Mouse (Mus musculus): Measurements from ENCODE around the gene Rab3gap2. TPM values are rescaled to one million over a fixed set of nuclear protein-coding genes. Genes with fewer than 3 reads are reported as not detected.

Gene Rab3gap2
- total RNA-seq, 2 experiments from 2014 or later, result 21.5 to 22.7 TPM

DNA sequence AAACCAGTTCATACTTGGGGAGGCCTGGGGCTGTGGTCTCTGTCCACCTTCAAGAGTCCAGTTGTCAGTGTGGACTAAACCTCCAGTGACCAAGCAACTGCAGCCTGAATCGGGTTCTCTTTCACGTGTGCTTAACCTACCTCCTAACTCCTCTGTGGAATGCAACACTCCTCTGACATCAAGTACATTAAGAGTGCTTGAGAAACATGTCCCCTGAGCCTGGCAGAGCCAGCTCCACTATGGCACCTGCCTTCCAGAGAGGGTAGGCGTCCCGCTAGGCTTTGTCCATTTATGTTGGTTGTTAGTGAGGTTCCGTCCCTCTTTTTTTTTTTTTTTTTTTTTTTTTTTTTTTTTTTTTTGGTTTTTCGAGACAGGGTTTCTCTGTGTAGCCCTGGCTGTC is 23.0 kb downstream of the Rab3gap2 start:
- DNase-seq, result no peak

DNA sequence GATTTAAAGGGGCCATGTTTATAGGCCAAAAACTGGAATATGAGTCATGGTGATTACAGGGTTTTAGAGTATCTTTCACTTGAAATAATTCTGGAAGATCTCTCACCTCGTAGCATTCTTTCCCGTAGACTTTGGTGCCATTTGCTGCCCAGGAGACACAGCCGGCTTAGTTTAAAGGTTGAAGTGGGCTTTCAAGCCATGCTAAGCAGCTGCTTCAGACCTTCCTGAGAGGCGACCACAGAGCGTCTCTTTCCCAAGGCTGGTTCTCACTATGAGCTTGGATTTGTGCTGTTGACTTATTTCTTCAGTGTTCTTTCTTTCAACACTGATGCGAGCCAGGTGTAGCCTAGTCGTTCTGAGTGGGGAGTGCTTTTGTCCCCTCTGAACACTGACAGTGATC is 23.8 kb downstream of the Rab3gap2 start:
- no peak for DNase-seq

DNA sequence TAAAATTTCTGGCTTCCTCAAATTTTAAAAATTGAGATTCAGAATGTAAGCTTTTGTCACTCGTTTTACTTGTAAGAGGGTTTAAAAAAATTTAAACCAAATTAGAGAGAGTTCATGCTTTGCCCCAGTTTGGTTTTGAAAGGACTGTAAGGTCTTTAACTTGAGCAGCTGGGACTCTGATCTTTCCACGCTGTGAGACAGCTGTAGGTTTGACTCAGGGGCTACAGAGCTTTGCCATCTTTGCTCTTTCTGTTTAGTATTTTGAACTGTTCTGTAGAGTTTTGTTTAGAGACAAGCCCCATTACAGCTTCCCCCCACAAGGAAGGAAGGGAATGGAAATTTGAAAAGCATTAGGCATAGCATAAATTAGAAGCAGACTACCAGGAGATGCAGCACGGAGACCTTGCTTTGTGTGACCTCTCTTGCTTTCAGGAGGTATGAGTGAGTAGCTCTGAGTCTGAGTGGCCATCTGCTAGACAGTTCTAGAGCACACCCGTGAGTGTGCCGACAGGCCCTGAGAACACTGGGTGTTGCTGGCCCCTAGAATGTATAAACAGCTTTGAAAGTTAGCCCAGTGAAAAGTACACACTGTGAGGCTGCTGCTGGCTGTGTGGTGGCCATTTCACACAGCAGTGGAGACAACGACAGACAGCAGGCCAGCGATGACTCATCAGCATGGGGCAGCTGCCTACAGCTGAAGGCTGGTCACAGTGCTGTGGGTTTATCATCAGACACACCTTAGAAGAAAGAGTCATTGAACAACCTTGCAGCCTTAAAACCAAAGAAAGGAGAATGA is 25.7 kb downstream of the Rab3gap2 start:
- DNase-seq, result peak; percentile 38 to 47

GRCm38 (mm10) chr1:185235837-185236236 is 31.9 kb downstream of the Rab3gap2 start:
- DNase-seq, result no peak

- no peak for DNase-seq
These were observed 32.6 kb downstream of the Rab3gap2 start for GRCm38 (mm10) chr1:185236530-185236929.

GRCm38 (mm10) chr1:185243013-185243412 is 39.1 kb downstream of the Rab3gap2 start:
- no peak for DNase-seq

DNA sequence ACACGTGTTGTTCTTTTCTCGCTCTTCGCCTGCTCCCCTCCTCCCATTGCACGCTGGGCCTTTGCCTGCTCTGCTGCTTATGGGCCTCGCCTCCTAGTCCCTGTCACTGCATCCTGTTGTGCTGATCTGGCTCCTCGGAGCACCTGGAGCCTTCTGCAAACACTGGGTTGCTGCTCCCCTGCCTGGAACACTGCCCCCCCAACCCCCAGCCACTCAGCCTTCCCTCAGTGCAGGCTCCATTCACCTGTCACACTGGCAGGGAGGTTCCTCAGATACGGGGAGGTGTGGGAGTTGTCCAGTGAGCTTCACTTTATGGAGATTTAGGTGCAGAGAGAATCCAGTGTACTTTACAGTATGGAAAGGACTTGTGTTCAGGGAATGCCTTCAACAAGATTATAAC is 41.5 kb downstream of the Rab3gap2 start:
- DNase-seq, result no peak

DNA sequence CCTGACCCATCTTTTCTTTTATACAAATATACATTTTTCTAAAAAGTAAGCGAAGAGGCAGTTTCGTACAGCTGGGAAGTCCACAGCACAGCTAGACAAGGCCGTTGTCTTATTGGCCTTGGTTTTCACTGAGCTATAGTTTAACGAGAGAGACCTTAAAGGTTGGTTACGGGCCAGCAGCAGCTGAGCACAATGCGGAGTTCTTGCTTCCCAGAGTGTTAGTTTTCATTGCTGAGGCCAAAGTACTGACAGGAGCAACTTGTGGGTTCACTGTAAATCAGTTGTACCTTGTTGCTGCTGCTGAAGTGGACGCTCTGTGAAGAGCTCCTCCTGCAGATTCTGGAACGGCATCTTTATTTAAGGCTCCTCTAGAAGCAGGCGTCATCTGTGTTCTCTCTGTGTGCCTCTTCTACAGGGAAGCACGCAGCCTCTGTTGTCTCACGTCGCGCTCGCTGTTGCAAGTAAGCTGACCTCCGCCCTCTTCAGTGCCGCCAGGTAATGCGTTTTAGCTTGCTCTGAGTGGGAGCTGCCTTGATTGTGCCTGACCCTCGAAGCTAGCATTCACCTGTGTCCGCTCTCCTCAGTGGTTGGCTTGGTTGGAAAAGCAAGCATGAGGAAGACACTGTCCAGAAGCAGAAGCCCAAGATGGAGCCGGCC is 43.6 kb downstream of the Rab3gap2 start:
- DNase-seq, result no peak

- DNase-seq, result peak in 1 of 2 experiments; percentile 7
These were observed 44.8 kb downstream of the Rab3gap2 start for GRCm38 (mm10) chr1:185248728-185249127.

DNA sequence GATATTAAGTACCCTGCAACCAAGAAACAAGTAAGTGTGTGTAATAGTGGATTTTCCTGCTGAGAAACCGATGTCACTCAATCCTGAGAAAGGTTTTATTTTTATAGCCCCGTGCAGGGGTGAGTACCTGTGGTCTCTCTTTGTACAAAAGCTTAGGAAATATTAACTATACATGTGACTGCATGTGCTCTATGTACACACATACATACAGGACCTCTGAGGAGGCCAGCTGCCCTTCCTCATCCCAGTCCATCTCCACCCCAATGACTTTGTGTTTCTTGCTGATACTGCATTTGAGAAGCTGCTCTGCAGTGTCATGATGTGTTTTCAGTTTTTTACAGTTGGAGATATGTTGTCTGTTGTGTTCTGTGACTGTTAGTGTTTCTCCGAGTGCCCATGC is 48.4 kb downstream of the Rab3gap2 start:
- DNase-seq, result no peak

DNA sequence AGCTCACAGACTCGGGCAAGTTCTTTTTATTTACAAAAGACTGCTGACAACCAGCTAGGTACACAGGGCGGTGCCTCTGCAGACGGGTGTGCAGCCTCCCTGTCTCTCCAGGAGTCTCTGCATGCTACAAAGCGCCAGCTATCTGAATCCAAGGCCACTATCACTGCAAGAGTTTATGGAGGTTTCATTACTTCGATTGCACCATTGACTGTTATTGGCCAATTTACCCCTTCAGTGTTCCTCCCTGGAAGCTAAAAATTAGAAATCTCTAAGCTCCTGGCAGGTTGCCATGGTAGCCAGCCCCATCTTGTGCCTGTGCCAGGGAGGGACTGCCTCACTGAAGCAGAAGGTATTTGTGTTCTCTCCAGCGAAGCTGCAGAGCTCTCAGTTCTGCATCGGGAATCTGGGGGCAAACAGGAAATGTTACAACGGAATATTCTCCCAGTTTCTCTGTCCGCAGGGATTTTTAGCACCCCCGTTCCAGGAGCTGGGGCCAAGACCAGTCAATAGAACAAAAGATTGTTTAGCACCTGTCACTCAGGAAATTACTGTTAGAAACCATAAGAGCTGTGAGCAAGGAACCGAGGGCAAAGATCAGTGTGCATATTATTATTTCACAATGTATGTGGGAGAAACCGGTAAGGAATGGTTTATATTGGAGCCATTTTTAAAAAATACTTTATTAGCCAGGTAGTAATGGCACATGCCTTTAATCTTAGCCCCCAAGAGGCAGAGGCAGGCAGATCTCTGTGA is 49.4 kb downstream of the Rab3gap2 start:
- peak in 1 of 2 experiments; percentile 17 for DNase-seq

DNA sequence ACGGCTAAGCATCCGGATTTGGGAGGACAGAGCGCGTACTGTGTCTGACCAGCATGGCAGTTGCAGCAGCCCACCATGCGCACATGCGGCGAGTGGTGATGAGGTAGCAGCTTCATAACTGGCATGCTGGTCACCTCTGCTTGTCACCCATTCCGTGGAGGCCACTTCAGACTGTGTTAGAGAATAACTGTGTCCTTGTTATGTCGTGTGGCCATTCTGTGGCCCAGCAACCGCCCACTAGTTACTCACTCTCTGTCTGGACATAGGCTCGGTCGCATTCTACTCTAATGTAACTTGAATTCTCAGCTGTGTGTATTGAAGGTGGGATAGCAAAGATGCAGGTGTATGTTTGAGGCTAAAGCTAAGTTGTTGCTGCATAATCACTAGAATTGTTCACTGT is 51.4 kb downstream of the Rab3gap2 start:
- no peak for DNase-seq

- peak in 1 of 2 experiments; percentile 30 for DNase-seq
These were observed 52.8 kb downstream of the Rab3gap2 start for GRCm38 (mm10) chr1:185256753-185257152.

GRCm38 (mm10) chr1:185262565-185262964 is 58.6 kb downstream of the Rab3gap2 start:
- DNase-seq, result no peak

DNA sequence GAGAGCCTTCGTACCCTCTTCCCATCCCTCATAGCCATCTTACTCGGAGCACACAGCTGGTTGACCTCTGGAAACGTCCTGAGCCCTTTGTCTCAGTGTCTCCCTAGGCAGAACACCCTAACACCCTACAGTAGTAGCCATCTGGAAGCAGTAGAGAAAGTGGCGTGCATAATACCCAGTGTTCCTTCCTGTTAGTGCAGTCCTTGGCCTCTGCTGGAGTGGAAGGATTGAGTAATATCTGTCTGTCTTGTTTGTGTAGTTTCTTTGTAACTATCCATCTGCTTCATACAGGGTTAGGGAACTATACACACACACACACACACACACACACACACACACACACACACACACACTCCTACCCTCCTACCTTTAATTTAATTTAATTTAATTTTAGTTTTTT is 64.8 kb downstream of the Rab3gap2 start:
- DNase-seq, result no peak

- DNase-seq, result no peak
These were observed 66.6 kb downstream of the Rab3gap2 start for GRCm38 (mm10) chr1:185270403-185271097.

GRCm38 (mm10) chr1:185271373-185271772 is 67.5 kb downstream of the Rab3gap2 start:
- no peak for DNase-seq

DNA sequence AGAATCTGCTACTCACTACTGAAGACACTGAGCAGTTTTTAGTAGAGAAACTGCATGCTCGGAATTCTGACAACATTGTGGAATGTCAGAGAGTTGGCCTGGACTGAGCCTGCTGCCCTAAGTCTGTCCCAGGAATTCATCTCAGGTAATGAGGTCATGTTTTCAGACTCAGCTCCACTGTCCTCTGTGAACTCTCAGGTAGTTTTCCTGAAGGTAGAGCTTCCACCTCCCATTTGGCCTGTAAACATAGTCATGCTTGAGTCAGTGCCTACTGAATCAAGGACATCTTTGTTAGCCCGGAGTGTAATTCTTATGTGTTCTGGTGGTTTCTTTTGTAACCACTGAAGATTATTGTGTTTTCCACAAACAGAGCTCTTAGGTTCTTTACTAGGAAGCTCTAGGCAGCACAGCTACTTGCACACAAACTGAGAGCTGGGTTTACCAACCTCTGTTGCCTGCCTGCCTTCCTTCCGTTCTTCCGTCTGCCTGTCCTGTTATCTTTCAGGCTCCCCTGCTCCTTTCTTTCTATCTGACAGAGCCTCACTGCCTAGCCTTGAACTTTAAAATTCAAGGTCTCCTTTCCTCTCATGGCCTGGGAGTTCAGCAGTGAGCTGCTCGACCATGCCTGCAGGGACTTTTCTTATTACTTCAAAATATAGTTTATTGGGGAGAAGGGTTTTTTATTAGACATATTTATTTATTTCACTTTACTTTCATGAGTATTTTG is 71.1 kb downstream of the Rab3gap2 start:
- no peak for DNase-seq

GRCm38 (mm10) chr1:185275976-185276375 is 72.1 kb downstream of the Rab3gap2 start:
- no peak for DNase-seq

DNA sequence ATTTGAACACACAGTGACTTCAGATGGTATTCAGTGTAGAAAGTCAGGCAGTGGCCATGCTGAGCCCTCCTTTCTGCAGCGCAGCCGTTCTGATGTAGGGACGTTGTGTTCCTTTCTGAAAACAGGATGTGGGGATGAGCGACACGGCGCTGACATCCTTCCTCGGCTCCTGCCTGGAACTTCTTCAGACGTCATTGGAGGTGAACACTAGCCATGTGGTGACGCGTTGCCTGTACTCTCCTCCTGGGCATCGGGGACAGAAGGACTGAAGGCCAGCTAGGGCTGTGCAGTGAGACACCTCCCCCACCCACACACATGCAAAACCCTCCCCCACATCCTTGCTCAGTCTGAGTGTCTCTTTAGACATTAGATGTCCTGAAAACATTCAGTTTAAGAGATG is 73.1 kb downstream of the Rab3gap2 start:
- DNase-seq, result peak in 1 of 2 experiments; percentile 44

GRCm38 (mm10) chr1:185279288-185279687 is 75.4 kb downstream of the Rab3gap2 start:
- no peak for DNase-seq

DNA sequence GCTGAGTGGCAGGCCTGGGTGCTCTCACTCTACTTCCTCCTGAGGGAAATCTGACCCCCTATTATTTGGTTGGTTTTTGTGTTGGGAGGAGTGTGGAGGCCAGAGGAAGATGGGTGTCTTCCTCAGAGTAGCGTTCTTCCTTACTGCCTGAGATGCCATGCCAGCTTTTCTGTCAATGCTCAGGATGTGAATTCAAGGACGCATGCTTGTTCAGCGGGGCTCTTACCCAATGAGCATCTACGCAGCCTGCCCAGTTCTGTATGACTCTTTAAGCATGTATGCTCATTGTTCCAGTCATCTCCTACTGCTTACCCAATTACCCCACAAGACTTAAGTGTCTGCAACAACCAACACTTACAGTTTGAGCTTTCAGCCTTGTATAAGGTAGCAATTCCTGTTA is 76.7 kb downstream of the Rab3gap2 start:
- DNase-seq, result no peak

All from heart, adult 18-20 months (tissue).